Mouse (Mus musculus): ENCODE measurements around the gene Xlr4b. TPM values are rescaled to one million over a fixed set of nuclear protein-coding genes. Genes with fewer than 3 reads are reported as not detected.

Xlr4b gene
- polyA plus RNA-seq, 1 experiment from 2014 or later = 0.63 TPM

Other genes starting within 250 kb of the Xlr4b start
- gene Zfp185, start 227.0 kb upstream of the Xlr4b start, polyA plus RNA-seq (2016; fragmentation: Nextera tagmentation; extraction: Ambion mirVana) = 6.9 and 8.8 TPM in 2 replicates
- gene Pnma5, start 177.2 kb upstream of the Xlr4b start, polyA plus RNA-seq (2016; fragmentation: Nextera tagmentation; extraction: Ambion mirVana) = 0.09 TPM in 1 of 2 replicates, not detected in the other
- 1.1 TPM in 2 replicates for gene Pnma3, start 149.5 kb upstream of the Xlr4b start, polyA plus RNA-seq (2016; fragmentation: Nextera tagmentation; extraction: Ambion mirVana)
- 0.97 and 1.0 TPM in 2 replicates for gene Xlr4a, start 131.9 kb upstream of the Xlr4b start, polyA plus RNA-seq (2016; fragmentation: Nextera tagmentation; extraction: Ambion mirVana)
- gene Xlr3a, start 117.2 kb upstream of the Xlr4b start, polyA plus RNA-seq (2016; fragmentation: Nextera tagmentation; extraction: Ambion mirVana) = 4.2 and 6.4 TPM in 2 replicates
- gene Gm14685, start 97.3 kb upstream of the Xlr4b start, polyA plus RNA-seq (2016; fragmentation: Nextera tagmentation; extraction: Ambion mirVana) = 0.45 TPM in 1 of 2 replicates, not detected in the other
- gene Xlr5b, start 65.5 kb upstream of the Xlr4b start, polyA plus RNA-seq (2016; fragmentation: Nextera tagmentation; extraction: Ambion mirVana) = not detected in 2 replicates
- 0.15 and 0.51 TPM in 2 replicates for gene DXBay18, start 64.9 kb upstream of the Xlr4b start, polyA plus RNA-seq (2016; fragmentation: Nextera tagmentation; extraction: Ambion mirVana)
- not detected in 2 replicates for gene Spin2d, start 37.3 kb upstream of the Xlr4b start, polyA plus RNA-seq (2016; fragmentation: Nextera tagmentation; extraction: Ambion mirVana)
- 18.8 and 20.3 TPM in 2 replicates for gene Xlr3b, start 22.1 kb upstream of the Xlr4b start, polyA plus RNA-seq (2016; fragmentation: Nextera tagmentation; extraction: Ambion mirVana)
- gene F8a, start 14.0 kb downstream of the Xlr4b start, polyA plus RNA-seq (2016; fragmentation: Nextera tagmentation; extraction: Ambion mirVana) = 25.0 and 26.1 TPM in 2 replicates
- 0.81 TPM in 1 of 2 replicates, not detected in the other for gene Xlr4c, start 28.8 kb downstream of the Xlr4b start, polyA plus RNA-seq (2016; fragmentation: Nextera tagmentation; extraction: Ambion mirVana)
- gene Xlr3c, start 51.1 kb downstream of the Xlr4b start, polyA plus RNA-seq (2016; fragmentation: Nextera tagmentation; extraction: Ambion mirVana) = 0.35 and 0.43 TPM in 2 replicates
- not detected in 2 replicates for gene Xlr5a, start 78.6 kb downstream of the Xlr4b start, polyA plus RNA-seq (2016; fragmentation: Nextera tagmentation; extraction: Ambion mirVana)
- not detected in 2 replicates for gene Xlr5c, start 78.6 kb downstream of the Xlr4b start, polyA plus RNA-seq (2016; fragmentation: Nextera tagmentation; extraction: Ambion mirVana)
- not detected in 2 replicates for gene Gm45015, start 122.5 kb downstream of the Xlr4b start, polyA plus RNA-seq (2016; fragmentation: Nextera tagmentation; extraction: Ambion mirVana)
- gene Zfp275, start 128.3 kb downstream of the Xlr4b start, polyA plus RNA-seq (2016; fragmentation: Nextera tagmentation; extraction: Ambion mirVana) = 19.0 and 20.7 TPM in 2 replicates
- not detected in 2 replicates for gene Gm18336, start 184.4 kb downstream of the Xlr4b start, polyA plus RNA-seq (2016; fragmentation: Nextera tagmentation; extraction: Ambion mirVana)
- 0.14 and 0.23 TPM in 2 replicates for gene Zfp92, start 196.8 kb downstream of the Xlr4b start, polyA plus RNA-seq (2016; fragmentation: Nextera tagmentation; extraction: Ambion mirVana)
- not detected in 2 replicates for gene Trex2, start 221.0 kb downstream of the Xlr4b start, polyA plus RNA-seq (2016; fragmentation: Nextera tagmentation; extraction: Ambion mirVana)
- 65.1 and 69.3 TPM in 2 replicates for gene Haus7, start 244.7 kb downstream of the Xlr4b start, polyA plus RNA-seq (2016; fragmentation: Nextera tagmentation; extraction: Ambion mirVana)